ENCODE assay signal across 10 mouse cellular contexts in the genomic region with DNA sequence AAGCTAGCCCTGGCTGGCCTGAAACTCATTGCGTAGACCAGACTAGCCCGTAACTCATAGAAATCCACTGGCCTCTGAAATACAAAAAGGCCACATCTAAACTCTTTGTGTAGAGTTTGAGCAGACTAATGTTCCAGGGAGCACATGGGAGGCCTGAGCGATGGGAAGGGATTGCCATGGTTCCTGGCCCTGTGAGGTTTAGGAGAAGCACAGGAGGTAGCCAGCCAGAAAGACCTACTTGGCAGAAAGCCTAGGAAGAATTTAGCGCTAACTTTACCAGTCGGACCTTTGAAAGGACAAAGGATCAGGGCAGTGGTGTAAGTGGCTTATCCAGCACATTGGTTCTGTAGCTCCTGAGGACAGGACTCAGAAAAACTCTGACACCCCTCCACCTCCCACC.
DNase-seq lines count a peak whose midpoint lies in the region; ATAC-seq and TF ChIP-seq lines count a peak whose summit lies in the region.
"Had no signal": no experiment of that assay in that cellular context is flagged by ENCODE, and none has a peak within 500 bp of the region (broad histone marks: within the 10 kb centered on the region; RNA-seq: fewer than 3 reads in every experiment).

No protein-coding gene starts in this region.

- ATAC-seq in stomach, embryonic 15.5 days (ENCODE audit: insufficient read depth, low FRiP score, low read depth) = no peak
- ATAC-seq in stomach, postnatal 0 days (ENCODE audit: low FRiP score, low TSS enrichment) = no peak
- no peak for ATAC-seq in CD4-positive, CD25-positive, alpha-beta regulatory T cell, adult 4 months
- ATAC-seq: forebrain, embryonic 16.5 days had no signal

- peak overlapping the region; percentile 44; the same call in 1 of the 2 replicates for H3K27ac ChIP-seq in stomach, embryonic 15.5 days
- no peak overlapping the region for H3K27ac ChIP-seq in stomach, postnatal 0 days (replicated peaks)

- TF ChIP-seq CTCF in stomach, postnatal 0 days (IDR thresholded peaks at IDR 0.05; ENCODE audit: low read depth) = no peak

- H3K27me3 ChIP-seq in stomach, embryonic 15.5 days (replicated peaks) = no peaks in the 10 kb centered on the region; the same call in 1 of the 2 replicates
- no peaks in the 10 kb centered on the region for H3K27me3 ChIP-seq in stomach, postnatal 0 days (ENCODE audit: control insufficient read depth, insufficient read depth, low read length)

- 73% methylated on average over 5 of the region's 5 CpGs for WGBS in stomach, embryonic 15.5 days
- WGBS in stomach, postnatal 0 days = 60% methylated on average over 5 of the region's 5 CpGs

- no peak overlapping the region for H3K4me2 ChIP-seq in stomach, embryonic 15.5 days
- no peak overlapping the region for H3K4me2 ChIP-seq in stomach, postnatal 0 days (replicated peaks; ENCODE audit: low read depth)

- H3K4me1 ChIP-seq in stomach, embryonic 15.5 days = no peaks in the 10 kb centered on the region
- no peaks in the 10 kb centered on the region for H3K4me1 ChIP-seq in stomach, postnatal 0 days (replicated peaks; ENCODE audit: control insufficient read depth, insufficient read depth)

- peak; percentile 8 for DNase-seq in adrenal gland, postnatal 10 days
- no peak for DNase-seq in adrenal gland, adult 8-10 months
- DNase-seq in kidney, adult 11 months = peak; percentile 14
- DNase-seq in kidney, postnatal 4 days = no peak
- no peak for DNase-seq in stomach, postnatal 0 days (ENCODE audit: low spot score)
- no peak for DNase-seq in urinary bladder, postnatal 4 days (ENCODE audit: low spot score in 2 of 2)
- DNase-seq: cerebellum, adult 11-12 months had no signal

- no peak overlapping the region for H3K9ac ChIP-seq in stomach, embryonic 15.5 days
- H3K9ac ChIP-seq in stomach, postnatal 0 days (ENCODE audit: low read length) = no peak overlapping the region

- H3K36me3 ChIP-seq in stomach, embryonic 15.5 days = no peaks in the 10 kb centered on the region
- H3K36me3 ChIP-seq in stomach, postnatal 0 days (ENCODE audit: control insufficient read depth, insufficient read depth, low read length) = no peaks in the 10 kb centered on the region

- no peak for TF ChIP-seq EP300 in stomach, postnatal 0 days (optimal IDR thresholded peaks at IDR 0.05)

- H3K9me3 ChIP-seq in stomach, embryonic 15.5 days = no peaks in the 10 kb centered on the region
- H3K9me3 ChIP-seq in stomach, postnatal 0 days (ENCODE audit: control insufficient read depth, low read length) = no peaks in the 10 kb centered on the region

- no peak overlapping the region for H3K4me3 ChIP-seq in stomach, embryonic 15.5 days (replicated peaks)
- no peak overlapping the region for H3K4me3 ChIP-seq in stomach, postnatal 0 days (ENCODE audit: low read depth, low read length)

Comparison
In these comparisons a context has a peak if more than half of its experiments do, and no peak if none do; other contexts are left out.
1. DNase-seq: peak in adrenal gland, postnatal 10 days (single experiment) and kidney, adult 11 months (single experiment); none in adrenal gland, adult 8-10 months (single experiment), kidney, postnatal 4 days (0 of 2), stomach, postnatal 0 days (single experiment) and urinary bladder, postnatal 4 days (0 of 2).